Mouse (Mus musculus) heart, adult 2 months (tissue): Measurements from ENCODE around the gene Tgfbr2.

Experiments used
- CTCF ChIP-seq: fragments of 200-600 bp; IDR thresholded peaks from 2 replicates; pipeline ENCODE4 v1.8.1; 2022; ENCODE audit warnings: antibody characterized with exemption, mild to moderate bottlenecking, moderate library complexity
- EP300 ChIP-seq: fragments of 200-500 bp; IDR thresholded peaks from 2 replicates; pipeline ENCODE4 v1.6.1; 2011; ENCODE audit warnings: low read depth, low read length, control low read depth; ENCODE audit not compliant: insufficient read depth

DNA sequence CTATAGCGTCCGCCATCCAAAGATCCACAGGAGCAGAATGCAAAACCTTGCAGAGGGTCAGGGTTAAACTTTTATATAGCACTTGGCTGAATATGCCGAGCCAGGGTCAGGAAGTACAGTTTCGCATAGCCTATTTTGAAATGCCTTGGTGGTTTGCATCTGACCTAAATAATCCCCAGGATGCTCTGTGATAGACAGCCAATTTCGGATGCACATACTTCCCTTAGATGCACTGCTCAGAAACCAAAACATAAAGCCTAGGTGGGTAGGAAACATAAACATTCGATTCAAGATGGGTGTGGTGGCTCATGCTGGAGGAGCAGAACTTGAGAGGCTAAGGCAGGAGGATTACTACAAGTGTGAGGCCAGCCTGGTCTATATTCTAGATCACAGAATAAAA is 6.1 kb downstream of the Tgfbr2 start:
- no peak for TF ChIP-seq CTCF
- TF ChIP-seq EP300: no peak
